Mouse (Mus musculus) limb, embryonic 14.5 days (tissue): ENCODE results near the gene Gpd2. TPM values are rescaled to one million over a fixed set of nuclear protein-coding genes. Genes with fewer than 3 reads are reported as not detected.

Source experiments
- ATAC-seq: fragments of 200-750 bp; cut with Nextera tagmentation; 2 replicates; pipeline ENCODE4 v1.8.0; 2017; ENCODE audit warnings: low read depth, moderate number of reproducible peaks, moderate TSS enrichment; ENCODE audit not compliant: low FRiP score
- DNase-seq: peaks from one replicate; pipeline ENCODE4 v3.0.0-alpha.2; 2015; ENCODE audit warnings: low spot score
- H3K27ac ChIP-seq: fragments of 300-500 bp; sonication (generic); replicated peaks from 2 replicates; pipeline ENCODE4 v1.5.1; 2014; ENCODE audit warnings: low read depth, mild to moderate bottlenecking, low read length, moderate library complexity, mixed read lengths
- H3K27me3 ChIP-seq: fragments of 300-500 bp; sonication (generic); 2 replicates; pipeline ENCODE4 v1.6.1; 2014; ENCODE audit warnings: low read length, mixed read lengths; ENCODE audit not compliant: control insufficient read depth, insufficient read depth
- H3K36me3 ChIP-seq: fragments of 300-500 bp; sonication (generic); 2 replicates; pipeline ENCODE4 v1.6.1; 2014; ENCODE audit warnings: mild to moderate bottlenecking, low read length, moderate library complexity, mixed read lengths; ENCODE audit not compliant: control insufficient read depth, insufficient read depth
- H3K4me1 ChIP-seq: fragments of 300-500 bp; sonication (generic); 2 replicates; pipeline ENCODE4 v1.6.1; 2014; ENCODE audit warnings: antibody characterized with exemption, low read length, mixed read lengths; ENCODE audit not compliant: control insufficient read depth, insufficient read depth
- H3K4me2 ChIP-seq: fragments of 300-500 bp; sonication (generic); replicated peaks from 2 replicates; pipeline ENCODE4 v1.6.1; 2014; ENCODE audit warnings: low read depth, mild to moderate bottlenecking, low read length, moderate library complexity; ENCODE audit not compliant: severe bottlenecking
- H3K4me3 ChIP-seq: fragments of 300-500 bp; sonication (generic); replicated peaks from 2 replicates; pipeline ENCODE4 v1.5.1; 2014; ENCODE audit warnings: low read length
- H3K9ac ChIP-seq: fragments of 300-500 bp; sonication (generic); 2 replicates; pipeline ENCODE4 v1.6.1; 2014; ENCODE audit warnings: mild to moderate bottlenecking, low read depth, low read length, moderate library complexity; ENCODE audit not compliant: severe bottlenecking
- H3K9me3 ChIP-seq: fragments of 300-500 bp; sonication (generic); 2 replicates; pipeline ENCODE4 v1.6.1; 2016; ENCODE audit warnings: low read length; ENCODE audit not compliant: control insufficient read depth
- POLR2A ChIP-seq: fragments of 200-500 bp; IDR thresholded peaks from 2 replicates; pipeline ENCODE4 v1.8.0; 2012; ENCODE audit warnings: inconsistent platforms, mild to moderate bottlenecking, moderate library complexity, borderline replicate concordance; ENCODE audit not compliant: insufficient read depth, insufficient read length; ENCODE audit errors: extremely low read depth
- WGBS: fragments of 180-500 bp; shearing (Covaris S2); extraction: QIAGEN DNeasy Blood & Tissue Kit; methylation state at CpG from one replicate; pipeline ENCODE4 v1.1.7; 2014; 5-methylcytosine and 5-hydroxymethylcytosine counted together
- polyA plus RNA-seq, 2 experiments: library from polyadenylated mRNA; depleted of rRNA in 1 of 2; stranded (reverse) in 1 of 2; unstranded in 1 of 2; fragments of >200 nt; fragmentation: Nextera tagmentation in 1 of 2; extraction: Ambion mirVana in 1 of 2; gene quantifications; 2 replicates each; pipeline versions ENCODE4 v1.2.1 to v1.2.3; 2012 to 2014

The Gpd2 gene
- polyA plus RNA-seq, 2 experiments = 5.6 to 11.0 TPM

GRCm38 (mm10) chr2:57229647-57230240 is 7.7 kb upstream of the Gpd2 start:
- TF ChIP-seq POLR2A = no peak
- no peaks in the 10 kb centered on the region for H3K36me3 ChIP-seq

GRCm38 (mm10) chr2:57231432-57231831 is 6.0 kb upstream of the Gpd2 start:
- WGBS = 65% methylated on average over 5 of the region's 5 CpGs

More at GRCm38 (mm10) chr2:57229647-57230240, 7.7 kb upstream of the Gpd2 start:
- WGBS = 28% methylated on average over 4 of the region's 4 CpGs
- H3K4me3 ChIP-seq = no peak overlapping the region
- H3K27ac ChIP-seq = no peak overlapping the region
- ATAC-seq = no peak
- H3K4me2 ChIP-seq = no peak overlapping the region
- H3K9me3 ChIP-seq = no peaks in the 10 kb centered on the region
- H3K9ac ChIP-seq = no peak overlapping the region
- H3K4me1 ChIP-seq = peaks cover 5% of the 10 kb centered on the region; the same call in 1 of the 2 replicates
- H3K27me3 ChIP-seq = no peaks in the 10 kb centered on the region
- DNase-seq = peak; percentile 5

DNA sequence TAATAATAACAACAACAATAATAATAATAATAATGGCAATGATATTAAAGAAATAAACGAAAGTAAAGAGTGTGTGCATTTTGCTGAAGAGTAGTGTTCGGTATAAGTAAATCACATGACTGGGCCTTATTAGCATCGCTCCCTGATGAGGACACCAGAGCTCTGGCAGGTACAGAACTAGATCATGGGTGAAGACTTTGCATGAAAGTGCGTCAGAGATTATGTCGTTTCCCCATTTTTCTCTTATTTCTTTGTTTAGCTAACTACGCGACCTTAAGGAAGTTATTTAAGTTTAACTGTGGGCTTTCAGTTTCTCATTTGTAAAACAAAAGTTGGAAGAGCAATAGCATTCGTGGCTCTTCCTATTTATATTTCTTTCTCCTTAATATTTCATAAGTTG is 5.1 kb upstream of the Gpd2 start:
- H3K4me3 ChIP-seq = no peak overlapping the region
- peaks cover 8% of the 10 kb centered on the region for H3K4me1 ChIP-seq
- H3K27ac ChIP-seq = no peak overlapping the region
- no peak for DNase-seq
- 89% methylated on average over 8 of the region's 8 CpGs for WGBS
- H3K9ac ChIP-seq = no peak overlapping the region
- H3K9me3 ChIP-seq = no peaks in the 10 kb centered on the region
- ATAC-seq = no peak
- no peaks in the 10 kb centered on the region for H3K36me3 ChIP-seq
- H3K4me2 ChIP-seq = no peak overlapping the region
- H3K27me3 ChIP-seq = no peaks in the 10 kb centered on the region
- no peak for TF ChIP-seq POLR2A

More at GRCm38 (mm10) chr2:57231432-57231831, 6.0 kb upstream of the Gpd2 start:
- no peaks in the 10 kb centered on the region for H3K36me3 ChIP-seq
- no peak overlapping the region for H3K27ac ChIP-seq
- no peak overlapping the region for H3K4me2 ChIP-seq
- H3K4me1 ChIP-seq = peaks cover 5% of the 10 kb centered on the region; the same call in 1 of the 2 replicates
- no peaks in the 10 kb centered on the region for H3K9me3 ChIP-seq
- no peak overlapping the region for H3K4me3 ChIP-seq
- no peak for TF ChIP-seq POLR2A
- ATAC-seq (no peak), DNase-seq (no peak)
- no peaks in the 10 kb centered on the region for H3K27me3 ChIP-seq
- no peak overlapping the region for H3K9ac ChIP-seq

- Histone ChIP-seq H3K9ac (no peak overlapping the region), H3K4me1 (peaks cover 4% of the 10 kb centered on the region; the same call in 1 of the 2 replicates), H3K4me3 (no peak overlapping the region), H3K27ac (no peak overlapping the region), H3K4me2 (no peak overlapping the region), H3K36me3 (no peaks in the 10 kb centered on the region), H3K27me3 (no peaks in the 10 kb centered on the region), H3K9me3 (no peaks in the 10 kb centered on the region)
- ATAC-seq (no peak), DNase-seq (no peak)
- no peak for TF ChIP-seq POLR2A
- WGBS = 93% methylated on average over 2 of the region's 2 CpGs
Observed at GRCm38 (mm10) chr2:57236246-57236645, 1.2 kb upstream of the Gpd2 start.

GRCm38 (mm10) chr2:57237026-57237425 is 409 bp upstream of the Gpd2 start:
- no peak for DNase-seq
- H3K36me3 ChIP-seq = no peaks in the 10 kb centered on the region
- peak overlapping the region; percentile 74 for H3K4me3 ChIP-seq
- WGBS = 29% methylated on average over 6 of the region's 6 CpGs
- H3K27ac ChIP-seq = no peak overlapping the region
- no peaks in the 10 kb centered on the region for H3K27me3 ChIP-seq
- no peak overlapping the region for H3K9ac ChIP-seq
- H3K9me3 ChIP-seq = no peaks in the 10 kb centered on the region
- H3K4me2 ChIP-seq = peak overlapping the region; percentile 92
- H3K4me1 ChIP-seq = peaks cover 4% of the 10 kb centered on the region; the same call in 1 of the 2 replicates
- no peak for TF ChIP-seq POLR2A
- no peak for ATAC-seq
